Mouse (Mus musculus): ENCODE data around the gene Fndc9.

Gene Fndc9

DNA sequence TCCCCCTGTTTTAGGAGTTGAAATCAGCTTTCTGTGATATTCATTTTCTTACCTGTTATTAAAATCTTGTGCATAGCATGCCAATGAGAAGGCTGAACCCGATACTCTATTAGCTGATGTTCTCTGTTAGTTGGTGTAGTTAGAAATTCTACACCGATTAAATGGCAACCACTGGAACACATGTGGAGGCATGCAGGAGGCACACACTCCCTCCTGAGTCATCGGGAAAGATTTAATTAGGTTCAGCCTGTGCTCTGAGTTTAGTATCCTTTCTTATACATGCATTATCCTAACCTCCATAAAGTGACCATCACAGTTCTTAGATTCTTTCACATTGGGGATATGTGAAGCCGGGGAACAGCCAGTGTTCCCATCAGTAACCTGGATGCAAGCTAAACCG lies 10.0 kb upstream of the Fndc9 start:
- in situ Hi-C loops (cut with MboI; ENCODE audit: unreplicated experiment in 2 of 2): no loop called here

DNA sequence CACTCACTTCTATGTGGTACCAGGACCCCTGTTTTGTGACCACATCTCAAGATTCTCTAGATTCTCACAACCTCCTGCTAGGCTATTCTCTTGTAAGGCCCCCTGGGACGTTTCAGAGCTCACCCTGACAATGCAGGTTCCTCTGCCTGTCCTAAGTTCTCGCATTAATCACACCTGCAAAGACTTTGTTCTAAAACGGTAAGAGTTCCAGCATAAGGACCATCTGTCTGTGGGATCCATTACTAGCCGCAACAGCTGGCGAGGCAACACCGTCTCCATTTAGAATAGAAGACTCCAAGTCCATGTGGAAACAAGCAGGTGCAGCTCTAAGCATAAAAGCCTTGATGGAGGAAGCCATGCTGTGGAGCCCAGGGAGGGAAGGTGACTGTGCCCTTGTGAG lies 5.1 kb upstream of the Fndc9 start:
- in situ Hi-C loops (cut with MboI; ENCODE audit: unreplicated experiment in 2 of 2): no loop called here

GRCm38 (mm10) chr11:46232803-46233202 lies 2.5 kb upstream of the Fndc9 start:
- in situ Hi-C loops (cut with MboI; ENCODE audit: unreplicated experiment in 2 of 2): no loop called here

DNA sequence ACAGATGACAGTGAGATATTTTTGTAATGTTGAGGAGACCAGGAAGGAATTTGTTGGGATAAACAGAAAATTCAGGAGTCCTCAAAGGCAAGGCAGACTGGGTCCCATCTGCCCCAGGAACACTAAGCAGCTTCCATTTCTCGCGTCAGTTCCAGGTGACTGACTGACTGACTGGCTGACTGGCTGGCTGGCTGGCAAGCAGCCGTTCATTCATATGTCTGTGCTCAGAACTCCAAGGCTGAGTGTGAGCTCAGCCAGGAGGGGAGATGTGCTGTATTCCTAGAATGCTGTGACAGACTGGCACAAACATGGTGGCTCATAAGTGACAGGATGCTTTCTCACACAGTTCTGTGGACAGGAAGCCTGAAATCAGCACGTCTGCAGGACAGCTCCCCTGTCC lies 1.4 kb upstream of the Fndc9 start:
- in situ Hi-C loops (cut with MboI; ENCODE audit: unreplicated experiment in 2 of 2): no loop called here

- in situ Hi-C loops (cut with MboI; ENCODE audit: unreplicated experiment in 2 of 2): no loop called here
Measured at GRCm38 (mm10) chr11:46236976-46237375, 1.6 kb downstream of the Fndc9 start.

- in situ Hi-C loops (cut with MboI; ENCODE audit: unreplicated experiment in 2 of 2): no loop called here
Measured at GRCm38 (mm10) chr11:46241150-46241673, 5.9 kb downstream of the Fndc9 start.

GRCm38 (mm10) chr11:46241985-46242384 lies 6.7 kb downstream of the Fndc9 start:
- in situ Hi-C loops (cut with MboI; ENCODE audit: unreplicated experiment in 2 of 2): no loop called here

GRCm38 (mm10) chr11:46244731-46245604 lies 9.6 kb downstream of the Fndc9 start:
- in situ Hi-C loops (cut with MboI; ENCODE audit: unreplicated experiment in 2 of 2): no loop called here

GRCm38 (mm10) chr11:46245926-46246325 lies 10.6 kb downstream of the Fndc9 start:
- in situ Hi-C loops (cut with MboI; ENCODE audit: unreplicated experiment in 2 of 2): no loop called here

DNA sequence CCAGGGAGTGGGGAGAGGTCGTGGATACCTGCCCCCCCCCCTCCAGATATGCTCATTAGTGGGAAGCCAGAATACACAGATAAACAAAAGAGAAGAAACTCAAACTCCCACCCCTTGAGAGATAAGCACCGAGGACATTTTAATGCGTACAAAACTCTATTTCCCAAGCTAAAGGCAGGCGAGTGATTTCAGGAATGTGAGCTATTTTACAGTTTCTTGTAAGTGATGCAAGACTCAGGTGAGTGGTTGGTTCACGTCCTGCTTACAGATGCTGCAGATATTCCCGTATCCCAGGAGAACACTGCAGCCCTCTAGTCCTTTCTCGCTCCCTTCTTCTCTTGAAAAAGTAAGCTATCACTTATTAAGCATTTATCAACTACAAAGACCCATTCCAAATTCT lies 11.1 kb downstream of the Fndc9 start:
- in situ Hi-C loops (cut with MboI; ENCODE audit: unreplicated experiment in 2 of 2): no loop called here

DNA sequence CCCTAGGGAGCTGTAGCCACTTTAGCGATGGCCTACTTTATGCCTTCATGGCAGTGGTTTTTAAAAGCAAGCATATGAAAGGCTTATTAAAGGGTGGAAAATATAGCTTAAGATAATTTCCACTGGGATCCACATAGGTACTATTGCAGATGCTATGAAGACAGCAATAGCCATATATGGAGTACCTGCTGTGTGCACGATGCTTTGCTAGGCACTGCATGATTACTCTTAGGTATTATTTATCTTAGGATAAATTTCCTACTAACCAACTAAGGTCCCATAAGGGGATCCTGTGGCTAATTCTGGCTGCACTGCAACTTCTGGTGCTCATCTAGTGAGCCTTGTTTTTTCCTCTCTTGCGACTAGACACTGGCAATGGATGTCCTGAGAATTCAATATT lies 13.0 kb downstream of the Fndc9 start:
- in situ Hi-C loops (cut with MboI; ENCODE audit: unreplicated experiment in 2 of 2): no loop called here

DNA sequence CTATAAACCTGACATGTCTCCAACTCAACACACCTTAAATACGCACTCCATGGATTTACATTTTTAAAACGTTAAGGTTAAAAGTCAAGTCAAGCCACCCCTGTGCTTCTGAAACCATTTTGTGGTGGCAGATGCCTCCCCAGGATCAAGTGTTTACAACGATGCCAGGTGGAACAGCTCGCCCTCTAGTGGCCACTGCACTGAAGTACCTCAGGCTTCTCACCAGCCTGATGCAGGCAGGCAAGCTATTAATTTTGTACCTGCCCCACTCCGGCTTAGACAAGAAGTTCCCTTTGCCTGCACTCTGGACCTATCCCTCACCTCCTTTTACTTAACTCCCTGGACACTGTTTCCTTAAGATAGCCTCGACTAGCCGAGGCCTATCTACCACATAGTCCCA lies 16.7 kb downstream of the Fndc9 start:
- in situ Hi-C loops (cut with MboI; ENCODE audit: unreplicated experiment in 2 of 2): no loop called here

DNA sequence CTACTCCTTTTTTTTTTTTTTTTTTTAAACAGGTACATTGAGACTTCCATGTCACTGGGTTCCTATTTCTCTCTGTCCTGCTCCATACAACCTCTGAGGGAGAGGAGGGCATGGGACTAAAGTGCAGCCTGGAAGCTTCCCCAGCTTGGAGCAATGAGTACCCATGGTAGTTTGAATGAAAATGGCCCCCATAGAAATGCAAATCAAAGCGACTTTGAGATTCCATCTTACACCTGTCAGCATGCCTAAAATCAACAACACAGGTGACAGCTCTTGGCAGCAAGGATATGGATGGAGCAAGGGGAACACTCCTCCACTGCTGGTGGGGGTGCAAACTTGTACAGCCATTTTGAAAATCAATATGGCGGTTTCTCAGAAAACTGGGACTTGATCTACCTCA lies 20.0 kb downstream of the Fndc9 start:
- in situ Hi-C loops (cut with MboI; ENCODE audit: unreplicated experiment in 2 of 2): no loop called here

GRCm38 (mm10) chr11:46258207-46258606 lies 22.9 kb downstream of the Fndc9 start:
- in situ Hi-C loops (cut with MboI; ENCODE audit: unreplicated experiment in 2 of 2): no loop called here

DNA sequence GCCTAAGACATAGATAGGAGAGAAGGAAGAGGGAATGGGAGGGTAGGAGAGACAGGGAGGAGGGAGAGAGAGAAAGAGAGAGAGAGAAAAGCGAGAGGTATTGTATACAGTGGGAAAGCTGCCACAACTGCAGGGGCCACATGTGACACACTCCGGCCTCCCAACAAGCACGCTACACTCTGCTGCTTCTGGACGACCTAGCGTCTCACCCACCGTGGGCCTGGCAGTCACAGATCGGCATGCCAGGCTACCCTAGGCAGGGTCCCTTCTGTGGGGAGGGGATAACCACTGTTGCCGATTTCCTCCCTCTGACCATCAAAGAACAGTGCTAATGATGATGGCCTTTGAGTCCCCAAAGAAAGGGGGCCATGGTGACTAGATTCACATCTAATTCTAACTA lies 23.4 kb downstream of the Fndc9 start:
- in situ Hi-C loops (cut with MboI; ENCODE audit: unreplicated experiment in 2 of 2): no loop called here

- in situ Hi-C loops (cut with MboI; ENCODE audit: unreplicated experiment in 2 of 2): loop anchor here (10.0 kb wide), 2 partner anchors 372 to 402 kb away; no protein-coding TSS in a partner anchor
Measured at GRCm38 (mm10) chr11:46262854-46263253, 27.5 kb downstream of the Fndc9 start.

DNA sequence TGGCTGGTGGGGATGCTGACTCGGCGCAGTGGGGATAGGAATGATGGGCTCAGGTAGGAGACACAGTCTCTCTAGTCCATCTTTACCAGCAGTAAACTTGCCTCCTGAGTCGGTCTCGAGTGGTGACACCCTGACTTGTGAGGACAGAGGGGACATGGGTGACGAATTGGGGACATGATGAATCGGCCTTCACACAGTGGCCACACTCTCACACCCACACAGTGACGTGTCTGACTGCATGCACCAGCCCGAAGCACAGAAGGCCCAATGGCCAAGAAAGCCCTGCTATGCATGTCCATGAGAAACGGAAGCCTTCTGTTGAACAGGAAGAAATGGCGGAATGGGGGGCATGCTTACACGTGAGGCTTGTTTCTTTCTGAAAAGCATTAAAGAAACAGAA lies 28.0 kb downstream of the Fndc9 start:
- in situ Hi-C loops (cut with MboI; ENCODE audit: unreplicated experiment in 2 of 2): loop anchor here (10.0 kb wide), 2 partner anchors 372 to 402 kb away; no protein-coding TSS in a partner anchor

GRCm38 (mm10) chr11:46264584-46264983 lies 29.3 kb downstream of the Fndc9 start:
- in situ Hi-C loops (cut with MboI; ENCODE audit: unreplicated experiment in 2 of 2): loop anchor here (10.0 kb wide), 2 partner anchors 370 to 400 kb away; no protein-coding TSS in a partner anchor

GRCm38 (mm10) chr11:46265031-46265786 lies 29.9 kb downstream of the Fndc9 start:
- in situ Hi-C loops (cut with MboI; ENCODE audit: unreplicated experiment in 2 of 2): loop anchor here (5.0 to 10.0 kb wide), 3 partner anchors 167 to 400 kb away; no protein-coding TSS in a partner anchor

GRCm38 (mm10) chr11:46268991-46269390 lies 33.7 kb downstream of the Fndc9 start:
- in situ Hi-C loops (cut with MboI; ENCODE audit: unreplicated experiment in 2 of 2): loop anchor here (5.0 to 10.0 kb wide), 3 partner anchors 163 to 396 kb away; no protein-coding TSS in a partner anchor

DNA sequence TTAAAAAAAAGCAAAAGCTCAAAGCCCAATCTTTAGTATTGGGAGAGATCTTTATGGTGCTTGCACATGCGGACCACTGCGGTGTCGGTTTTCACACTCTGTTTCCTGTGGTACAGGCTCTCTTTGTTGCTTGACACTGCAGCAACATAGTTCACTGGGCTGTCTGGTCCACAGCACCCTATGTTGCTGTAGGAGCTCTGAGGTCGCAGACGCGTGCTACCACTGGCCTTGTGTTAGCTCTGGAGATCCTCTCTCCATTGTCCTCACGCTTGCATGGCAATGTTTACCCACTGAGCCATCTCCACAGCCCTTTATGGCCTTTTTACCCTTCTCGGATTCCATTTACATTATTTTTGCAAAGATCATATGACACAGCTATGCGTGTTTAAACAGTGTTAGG lies 34.1 kb downstream of the Fndc9 start:
- in situ Hi-C loops (cut with MboI; ENCODE audit: unreplicated experiment in 2 of 2): loop anchor here (5.0 to 10.0 kb wide), 3 partner anchors 163 to 395 kb away; no protein-coding TSS in a partner anchor
